Mouse (Mus musculus) liver, adult 2 months (tissue): ENCODE data around the gene Lrrc8e.

Source experiments
- CTCF ChIP-seq: fragments of 200-500 bp; IDR thresholded peaks from 2 replicates; pipeline ENCODE4 v1.5.1; 2011; ENCODE audit warnings: low read depth, low read length, control low read depth
- POLR2A ChIP-seq: fragments of 200-500 bp; IDR thresholded peaks from 2 replicates; pipeline ENCODE4 v1.6.1; 2011; ENCODE audit warnings: low read length, control low read depth; ENCODE audit not compliant: insufficient read depth; ENCODE audit errors: extremely low read depth

- TF ChIP-seq POLR2A (no peak), CTCF (no peak)
Observed at GRCm38 (mm10) chr8:4259125-4259804, 32.6 kb downstream of the Lrrc8e start, which contains the start of gene Ctxn1.
